Mouse (Mus musculus): Measurements from ENCODE around the gene Vmn1r200.
"Not testable (repeated sequence)": the region's sequence is repeated elsewhere in the genome, so short reads cannot be mapped to it uniquely, and the experiment has no call there.

Gene Vmn1r200

DNA sequence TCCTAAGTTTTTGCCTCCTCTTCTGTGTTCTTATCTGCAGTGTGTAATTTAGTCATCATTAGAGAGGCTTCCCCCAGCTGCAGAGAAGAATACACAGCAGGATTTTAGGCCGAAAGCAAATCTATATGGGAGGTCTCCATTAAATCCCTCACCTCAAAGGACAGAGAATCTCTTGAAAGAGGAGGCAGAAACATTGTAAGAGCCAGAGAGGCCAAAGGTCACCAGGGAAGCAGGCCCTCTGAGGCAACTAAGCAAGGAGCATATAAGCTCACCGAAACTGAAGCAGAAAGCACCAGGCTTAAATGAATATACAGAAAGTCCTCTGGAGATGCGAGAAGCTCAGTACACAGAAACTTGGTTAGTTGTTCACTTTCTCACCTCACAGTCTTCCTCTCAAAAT is at the start of gene Vmn1r200:
Gene Vmn1r200, plus strand, starts transcription at position 301 of the 400 bp plus-strand sequence.
- no peak for DNase-seq

DNA sequence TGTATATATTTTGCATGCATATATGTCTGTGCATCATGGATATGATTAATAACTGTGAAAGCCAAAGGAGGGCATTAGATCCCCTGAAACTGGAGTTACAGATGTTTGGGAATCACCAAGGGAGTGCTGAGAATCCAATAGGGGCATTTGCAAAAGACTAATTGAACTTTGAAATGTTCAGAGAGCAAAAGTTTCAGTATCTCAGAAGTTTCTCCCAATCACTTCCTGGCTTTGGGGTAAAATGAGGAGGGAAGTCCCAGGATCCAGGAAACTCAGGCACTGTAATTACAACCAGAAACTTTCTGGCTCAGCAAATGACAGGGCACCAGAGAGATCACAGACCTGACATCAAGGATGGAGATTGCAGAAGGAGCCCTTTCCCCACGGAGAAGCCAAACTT is 40.1 kb upstream of the Vmn1r200 start, which contains the start of gene Vmn1r198:
Gene Vmn1r198, plus strand, starts transcription at position 301 of the 400 bp plus-strand sequence.
- no peak for DNase-seq

DNA sequence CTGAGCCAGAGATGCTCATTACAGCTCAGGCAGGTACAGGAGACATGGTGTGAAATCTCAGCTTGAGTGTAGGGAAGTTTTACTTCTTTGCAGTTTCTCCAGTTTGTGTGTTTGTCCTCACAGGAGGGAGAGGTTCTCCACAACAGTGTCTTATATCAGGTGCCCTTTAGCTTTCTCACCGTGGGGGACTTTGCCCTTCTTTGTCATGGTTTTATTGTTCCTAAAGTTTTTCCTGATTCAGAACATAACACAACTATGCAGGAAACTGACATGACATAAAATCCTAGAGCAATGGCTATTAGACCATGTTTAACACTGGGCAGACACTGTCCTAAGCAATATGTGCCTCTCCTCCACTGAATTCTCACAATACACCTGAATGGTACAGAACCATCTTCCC is 39.4 kb upstream of the Vmn1r200 start:
- no peak for DNase-seq

DNA sequence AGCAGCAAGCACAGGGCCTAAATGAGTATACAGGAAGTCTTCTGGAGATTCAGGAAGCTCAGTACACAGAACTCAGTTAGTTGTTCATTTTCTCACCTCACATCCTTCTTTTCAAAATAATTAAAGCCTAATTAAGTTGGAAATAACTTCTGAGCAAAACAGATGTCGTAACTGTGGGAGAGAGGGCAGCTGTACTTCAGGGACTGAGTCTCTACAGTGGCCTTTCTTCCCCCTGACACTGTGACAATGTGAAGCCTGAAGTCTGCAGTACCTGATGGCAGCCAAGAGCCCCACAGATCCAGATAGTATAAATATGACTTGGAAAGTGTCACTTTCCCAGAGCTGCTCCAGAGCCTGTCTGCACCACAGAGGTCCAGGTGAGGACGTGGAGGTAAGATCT is 10.7 kb upstream of the Vmn1r200 start, which contains the start of gene Vmn1r199:
Gene Vmn1r199, plus strand, starts transcription at position 301 of the 400 bp plus-strand sequence.
- no peak for DNase-seq

DNA sequence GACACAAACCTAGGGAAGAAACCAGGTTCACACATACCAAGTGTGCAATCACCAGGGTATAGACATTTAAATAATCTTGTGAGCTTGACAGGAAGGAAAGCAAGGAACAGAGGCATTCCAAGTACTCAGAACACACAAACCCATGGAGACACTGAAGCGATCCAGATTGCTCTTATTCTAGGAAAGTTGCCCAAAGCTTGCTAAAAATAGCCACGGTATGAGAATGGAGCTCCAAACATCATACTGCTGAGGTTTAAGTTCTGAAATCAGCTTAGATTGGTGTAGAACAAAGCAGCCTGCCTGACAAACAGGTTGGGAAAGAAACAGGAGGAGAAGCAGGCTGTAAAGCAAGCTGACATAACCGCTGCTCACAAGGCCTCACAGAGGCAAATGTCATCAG is 9.0 kb upstream of the Vmn1r200 start:
- not testable (repeated sequence) for DNase-seq

DNA sequence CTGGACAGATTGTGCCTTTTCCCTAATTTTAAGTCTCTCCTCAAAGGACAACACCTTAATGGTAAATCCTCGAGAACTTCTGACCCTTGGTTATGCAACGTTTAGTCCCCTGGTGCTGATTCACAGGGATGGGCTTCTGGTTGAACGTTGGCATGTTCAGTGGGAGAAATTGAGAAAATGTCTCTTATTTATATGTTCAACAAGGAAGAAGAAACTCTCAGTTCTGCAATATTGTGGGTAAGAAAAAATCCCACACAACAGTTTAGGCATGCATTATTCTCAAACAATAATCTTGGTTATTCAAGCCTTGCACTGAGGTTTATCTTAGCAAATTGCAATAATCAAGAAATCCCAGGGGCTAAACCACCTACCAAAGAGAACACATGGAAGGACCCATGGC is 6.8 kb upstream of the Vmn1r200 start:
- DNase-seq, result no peak

DNA sequence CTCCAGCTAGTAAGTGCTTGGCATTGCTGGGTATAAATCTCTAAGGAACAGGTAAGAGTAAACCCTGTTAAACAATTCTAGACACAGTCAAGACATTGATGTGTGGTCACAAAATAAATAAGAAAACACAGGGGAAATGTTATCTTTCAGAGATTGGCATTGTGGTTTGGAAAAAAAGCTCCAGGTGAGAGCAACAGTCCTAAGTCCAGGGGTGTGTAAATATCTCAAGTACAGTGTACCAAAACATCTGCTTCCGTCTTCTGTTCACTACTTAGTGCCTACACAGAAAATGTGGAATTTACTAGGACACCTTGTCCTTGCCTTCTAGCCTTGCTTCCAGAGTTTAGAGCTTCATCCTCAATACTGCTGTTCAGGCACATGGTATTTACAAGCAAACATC is 3.1 kb upstream of the Vmn1r200 start:
- DNase-seq, result no peak

DNA sequence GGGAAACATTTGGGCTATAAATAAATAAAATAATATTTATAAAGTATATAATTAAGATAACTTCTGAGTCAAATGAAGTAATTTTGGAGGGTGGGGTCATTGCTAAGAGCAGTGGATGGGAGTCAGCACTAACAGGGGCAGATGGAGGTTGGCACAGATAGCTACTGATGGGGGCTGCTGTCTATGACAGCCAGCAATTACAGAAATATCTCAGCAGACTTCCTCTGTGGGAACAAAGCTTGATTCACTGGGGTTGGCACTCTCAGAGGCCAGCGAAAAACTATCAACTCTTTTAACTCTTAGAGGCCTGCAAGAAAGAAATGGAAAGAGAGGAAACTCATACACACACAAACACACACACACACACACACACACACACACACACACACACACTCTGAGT is 12.8 kb downstream of the Vmn1r200 start:
- DNase-seq, result no peak
